ENCODE assay signal across 9 mouse cellular contexts in genomic region chr14:50976674-50977073, GRCm38 (mm10). TPM values are rescaled to one million over a fixed set of nuclear protein-coding genes. Genes with fewer than 3 reads are reported as not detected.
A peak's percentile ranks its signal among the peaks of the same experiment; 100 is the strongest.
DNase-seq lines count a peak whose midpoint lies in the region; ATAC-seq and TF ChIP-seq lines count a peak whose summit lies in the region.
"Had no signal": no experiment of that assay in that cellular context is flagged by ENCODE, and none has a peak within 500 bp of the region (broad histone marks: within the 10 kb centered on the region; RNA-seq: fewer than 3 reads in every experiment).

No protein-coding gene starts in this region.

- no peaks in the 10 kb centered on the region for H3K27me3 ChIP-seq in hindbrain, embryonic 10.5 days (ENCODE audit: insufficient read depth, poor library complexity, severe bottlenecking)
- no peaks in the 10 kb centered on the region for H3K27me3 ChIP-seq in hindbrain, embryonic 14.5 days (ENCODE audit: control insufficient read depth, insufficient read depth, low read length)
- H3K27me3 ChIP-seq in heart, postnatal 0 days (ENCODE audit: control insufficient read depth, insufficient read depth, low read length), result no peaks in the 10 kb centered on the region
- H3K27me3 ChIP-seq in midbrain, embryonic 12.5 days, result no peaks in the 10 kb centered on the region
- H3K27me3 ChIP-seq in cerebellum, adult 2 months (ENCODE audit: control insufficient read depth, insufficient read depth, low read length), result no peaks in the 10 kb centered on the region

- no peaks in the 10 kb centered on the region for H3K36me3 ChIP-seq in hindbrain, embryonic 10.5 days
- no peaks in the 10 kb centered on the region for H3K36me3 ChIP-seq in hindbrain, embryonic 14.5 days (replicated peaks; ENCODE audit: control insufficient read depth, insufficient read depth)
- no peaks in the 10 kb centered on the region for H3K36me3 ChIP-seq in heart, postnatal 0 days (replicated peaks; ENCODE audit: control insufficient read depth, insufficient read depth, low read length)
- no peaks in the 10 kb centered on the region for H3K36me3 ChIP-seq in midbrain, embryonic 12.5 days

- no peak; the same call in 1 of the 2 replicates for TF ChIP-seq CTCF in heart, postnatal 0 days (IDR thresholded peaks at IDR 0.05; ENCODE audit: low read depth)
- TF ChIP-seq CTCF in cerebellum, adult 2 months (IDR thresholded peaks at IDR 0.05; ENCODE audit: borderline replicate concordance, insufficient read depth, low read depth, low read length), result no peak

- peak overlapping the region; percentile 23 for H3K4me3 ChIP-seq in hindbrain, embryonic 10.5 days
- H3K4me3 ChIP-seq in hindbrain, embryonic 14.5 days (replicated peaks; ENCODE audit: low read length), result no peak overlapping the region
- H3K4me3 ChIP-seq in heart, postnatal 0 days (ENCODE audit: low read depth, low read length), result no peak overlapping the region
- H3K4me3 ChIP-seq in midbrain, embryonic 12.5 days, result 0 out of 2 replicates have a peak overlapping the region, but pooled peaks have one; percentile 3
- H3K4me3 ChIP-seq in cerebellum, adult 2 months (replicated peaks; ENCODE audit: insufficient read depth, low read depth, low read length), result no peak overlapping the region

- peaks cover 13% of the 10 kb centered on the region for H3K4me1 ChIP-seq in hindbrain, embryonic 10.5 days (replicated peaks)
- H3K4me1 ChIP-seq in hindbrain, embryonic 14.5 days (replicated peaks; ENCODE audit: control insufficient read depth, insufficient read depth, low read length), result no peaks in the 10 kb centered on the region
- H3K4me1 ChIP-seq in heart, postnatal 0 days (ENCODE audit: control insufficient read depth, insufficient read depth), result no peaks in the 10 kb centered on the region; the same call in 1 of the 2 replicates
- H3K4me1 ChIP-seq in midbrain, embryonic 12.5 days, result peaks cover 8% of the 10 kb centered on the region
- no peaks in the 10 kb centered on the region for H3K4me1 ChIP-seq in cerebellum, adult 2 months (ENCODE audit: control insufficient read depth, insufficient read depth, low read length)

- no peak for TF ChIP-seq POLR2A in cerebellum, adult 2 months (IDR thresholded peaks at IDR 0.05; ENCODE audit: borderline replicate concordance, insufficient read depth, low read length)

- no peaks in the 10 kb centered on the region for H3K9me3 ChIP-seq in hindbrain, embryonic 10.5 days
- H3K9me3 ChIP-seq in hindbrain, embryonic 14.5 days (ENCODE audit: control insufficient read depth, low read length), result no peaks in the 10 kb centered on the region
- no peaks in the 10 kb centered on the region for H3K9me3 ChIP-seq in heart, postnatal 0 days (replicated peaks; ENCODE audit: control insufficient read depth, low read length)
- H3K9me3 ChIP-seq in midbrain, embryonic 12.5 days, result no peaks in the 10 kb centered on the region

- no peak overlapping the region for H3K4me2 ChIP-seq in hindbrain, embryonic 14.5 days (replicated peaks)
- H3K4me2 ChIP-seq in heart, postnatal 0 days (ENCODE audit: low read depth, low read length), result peak overlapping the region; percentile 28
- H3K4me2 ChIP-seq in midbrain, embryonic 12.5 days (replicated peaks), result peak overlapping the region; percentile 35

- H3K9ac ChIP-seq in hindbrain, embryonic 14.5 days, result no peak overlapping the region
- H3K9ac ChIP-seq in heart, postnatal 0 days (replicated peaks; ENCODE audit: low read depth, low read length), result no peak overlapping the region
- H3K9ac ChIP-seq in midbrain, embryonic 12.5 days (replicated peaks), result no peak overlapping the region

- H3K27ac ChIP-seq in hindbrain, embryonic 10.5 days, result peak overlapping the region; percentile 73
- no peak overlapping the region for H3K27ac ChIP-seq in hindbrain, embryonic 14.5 days
- no peak overlapping the region for H3K27ac ChIP-seq in heart, postnatal 0 days (ENCODE audit: low read depth)
- H3K27ac ChIP-seq in midbrain, embryonic 12.5 days (replicated peaks), result no peak overlapping the region
- no peak overlapping the region for H3K27ac ChIP-seq in cerebellum, adult 2 months (ENCODE audit: insufficient read depth, low read length)

- 20% methylated on average over 9 of the region's 9 CpGs for WGBS in hindbrain, embryonic 10.5 days
- 10% methylated on average over 9 of the region's 9 CpGs for WGBS in hindbrain, embryonic 14.5 days
- WGBS in heart, postnatal 0 days, result 31% methylated on average over 9 of the region's 9 CpGs
- whole genome bisulfite sequencing in midbrain, embryonic 12.5 days, result 15% methylated on average over 9 of the region's 9 CpGs
- 16% methylated on average over 9 of the region's 9 CpGs for WGBS in cerebellum, adult 2 months

- TF ChIP-seq EP300 in heart, postnatal 0 days (IDR thresholded peaks at IDR 0.05; ENCODE audit: low read depth), result no peak

- DNase-seq in hindbrain, embryonic 10.5 days (ENCODE audit: low spot score), result peak; percentile 31
- DNase-seq in hindbrain, embryonic 14.5 days (ENCODE audit: low spot score), result no peak
- DNase-seq in embryo, embryonic 10.5 days (ENCODE audit: low spot score), result peak; percentile 66
- DNase-seq in heart, postnatal 0 days (ENCODE audit: low spot score), result no peak
- DNase-seq in cerebellum, adult 2 months, result no peak
- DNase-seq in gastrocnemius, postnatal 4 days (ENCODE audit: low spot score in 2 of 2), result no peak

- ATAC-seq in hindbrain, embryonic 14.5 days (ENCODE audit: low FRiP score), result no peak
- no peak for ATAC-seq in heart, postnatal 0 days (ENCODE audit: insufficient read depth, low read depth)
- ATAC-seq in midbrain, embryonic 12.5 days (ENCODE audit: low FRiP score, low read depth), result peak; percentile 27; the same call in 1 of the 2 replicates
- no peak for ATAC-seq in cerebellum, adult (ENCODE audit: insufficient number of reproducible peaks, low FRiP score, low TSS enrichment)

RNA-seq across cellular contexts. Expression of gene Pnp2, which starts 20.9 kb away (rescaled TPM):
- 0.54 and 0.86 TPM in 2 replicates for polyA plus RNA-seq in hindbrain, embryonic 10.5 days (2016; fragmentation: Nextera tagmentation; extraction: Ambion mirVana)
- polyA plus RNA-seq in hindbrain, embryonic 14.5 days (2014; fragmentation: Nextera tagmentation; extraction: Ambion mirVana), result 0.67 and 1.1 TPM in 2 replicates
- 0.46 TPM in 1 of 2 replicates, not detected in the other for total RNA-seq in heart, postnatal 0 days (2014; rRNA removed; ENCODE audit: low replicate concordance)
- 0.27 TPM in 2 replicates for polyA plus RNA-seq in heart, postnatal 0 days (2015; fragmentation: Nextera tagmentation; extraction: Ambion mirVana)
- polyA plus RNA-seq in midbrain, embryonic 12.5 days (2016; fragmentation: Nextera tagmentation; extraction: Ambion mirVana), result 0.46 and 0.52 TPM in 2 replicates
- polyA plus RNA-seq in cerebellum, adult 2 months (2012; rRNA removed), result 0.98 and 1.0 TPM in 2 replicates
- total RNA-seq in gastrocnemius, postnatal 4 days (2021), result under 1 TPM; 0.67 to 0.71 TPM

RNA-seq across cellular contexts. Expression of gene Rnase10, which starts 30.9 kb away (rescaled TPM):
- polyA plus RNA-seq in hindbrain, embryonic 10.5 days (2016; fragmentation: Nextera tagmentation; extraction: Ambion mirVana), result 0.10 TPM in 1 of 2 replicates, not detected in the other
- 0.13 TPM in 1 of 2 replicates, not detected in the other for polyA plus RNA-seq in hindbrain, embryonic 14.5 days (2014; fragmentation: Nextera tagmentation; extraction: Ambion mirVana)
- not detected in 2 replicates for total RNA-seq in heart, postnatal 0 days (2014; rRNA removed; ENCODE audit: low replicate concordance)
- polyA plus RNA-seq in heart, postnatal 0 days (2015; fragmentation: Nextera tagmentation; extraction: Ambion mirVana), result 0.32 and 0.38 TPM in 2 replicates
- polyA plus RNA-seq in midbrain, embryonic 12.5 days (2016; fragmentation: Nextera tagmentation; extraction: Ambion mirVana), result not detected in 2 replicates
- not detected in 2 replicates for polyA plus RNA-seq in cerebellum, adult 2 months (2012; rRNA removed)
- total RNA-seq in gastrocnemius, postnatal 4 days (2021), result not detected
- total RNA-seq: megakaryocyte, adult 5-6 weeks had no signal

RNA-seq across cellular contexts. Expression of gene Gm49342, which starts 32.4 kb away (rescaled TPM):
- polyA plus RNA-seq in hindbrain, embryonic 10.5 days (2016; fragmentation: Nextera tagmentation; extraction: Ambion mirVana), result not detected in 2 replicates
- 2.1 TPM in 1 of 2 replicates, not detected in the other for polyA plus RNA-seq in hindbrain, embryonic 14.5 days (2014; fragmentation: Nextera tagmentation; extraction: Ambion mirVana)
- total RNA-seq in heart, postnatal 0 days (2014; rRNA removed; ENCODE audit: low replicate concordance), result 17.5 TPM in 1 of 2 replicates, not detected in the other
- not detected in 2 replicates for polyA plus RNA-seq in heart, postnatal 0 days (2015; fragmentation: Nextera tagmentation; extraction: Ambion mirVana)
- not detected in 2 replicates for polyA plus RNA-seq in midbrain, embryonic 12.5 days (2016; fragmentation: Nextera tagmentation; extraction: Ambion mirVana)
- 22.2 and 23.9 TPM in 2 replicates for polyA plus RNA-seq in cerebellum, adult 2 months (2012; rRNA removed)
- 1 to 10 TPM; 7.9 to 8.5 TPM for total RNA-seq in gastrocnemius, postnatal 4 days (2021)

RNA-seq across cellular contexts. Expression of gene Pnp, which starts 45.8 kb away (rescaled TPM):
- 72.3 and 83.2 TPM in 2 replicates for polyA plus RNA-seq in hindbrain, embryonic 10.5 days (2016; fragmentation: Nextera tagmentation; extraction: Ambion mirVana)
- polyA plus RNA-seq in hindbrain, embryonic 14.5 days (2014; fragmentation: Nextera tagmentation; extraction: Ambion mirVana), result 23.2 and 23.9 TPM in 2 replicates
- total RNA-seq in heart, postnatal 0 days (2014; rRNA removed; ENCODE audit: low replicate concordance), result 15.7 and 22.3 TPM in 2 replicates
- polyA plus RNA-seq in heart, postnatal 0 days (2015; fragmentation: Nextera tagmentation; extraction: Ambion mirVana), result 20.5 and 22.2 TPM in 2 replicates
- polyA plus RNA-seq in midbrain, embryonic 12.5 days (2016; fragmentation: Nextera tagmentation; extraction: Ambion mirVana), result 50.0 and 50.1 TPM in 2 replicates
- polyA plus RNA-seq in cerebellum, adult 2 months (2012; rRNA removed), result 21.0 and 25.1 TPM in 2 replicates
- total RNA-seq in gastrocnemius, postnatal 4 days (2021), result 10 to 100 TPM; 12.7 to 13.9 TPM

RNA-seq across cellular contexts. Expression of gene Pip4p1, which starts 46.0 kb away (rescaled TPM):
- polyA plus RNA-seq in hindbrain, embryonic 10.5 days (2016; fragmentation: Nextera tagmentation; extraction: Ambion mirVana), result 59.0 and 63.9 TPM in 2 replicates
- 93.1 and 100.0 TPM in 2 replicates for polyA plus RNA-seq in hindbrain, embryonic 14.5 days (2014; fragmentation: Nextera tagmentation; extraction: Ambion mirVana)
- total RNA-seq in heart, postnatal 0 days (2014; rRNA removed; ENCODE audit: low replicate concordance), result 16.6 and 39.0 TPM in 2 replicates
- polyA plus RNA-seq in heart, postnatal 0 days (2015; fragmentation: Nextera tagmentation; extraction: Ambion mirVana), result 20.4 and 24.8 TPM in 2 replicates
- polyA plus RNA-seq in midbrain, embryonic 12.5 days (2016; fragmentation: Nextera tagmentation; extraction: Ambion mirVana), result 68.3 and 72.8 TPM in 2 replicates
- polyA plus RNA-seq in cerebellum, adult 2 months (2012; rRNA removed), result 204 and 212 TPM in 2 replicates
- 10 to 100 TPM; 23.5 to 25.2 TPM for total RNA-seq in gastrocnemius, postnatal 4 days (2021)

Comparison
In these comparisons a context has a peak if more than half of its experiments do, and no peak if none do; other contexts are left out.
1. DNase-seq: peak in hindbrain, embryonic 10.5 days (single experiment) and embryo, embryonic 10.5 days (single experiment); none in hindbrain, embryonic 14.5 days (single experiment), heart, postnatal 0 days (single experiment), cerebellum, adult 2 months (0 of 2) and gastrocnemius, postnatal 4 days (0 of 2).
2. H3K4me3 ChIP-seq: peak in hindbrain, embryonic 10.5 days (single experiment) and midbrain, embryonic 12.5 days (single experiment); none in hindbrain, embryonic 14.5 days (single experiment), heart, postnatal 0 days (single experiment) and cerebellum, adult 2 months (single experiment).